Mouse (Mus musculus) neutrophil, adult 5-6 weeks (primary cell): ENCODE results near the gene Hsf5. TPM values are rescaled to one million over a fixed set of nuclear protein-coding genes. Genes with fewer than 3 reads are reported as not detected.

ENCODE experiments used
- ATAC-seq: fragments of 151-379, 151-347 bp; 2 replicates; pipeline ENCODE4 v1.8.0; 2017; ENCODE audit warnings: mild to moderate bottlenecking, moderate TSS enrichment; ENCODE audit not compliant: insufficient number of reproducible peaks, poor library complexity, low FRiP score, severe bottlenecking; ENCODE audit errors: extremely low read depth
- total RNA-seq: library from RNA; stranded (forward); fragments of 200-1000 nt; gene quantifications from 2 replicates; pipeline ENCODE4 v1.2.3, GENCODE M21; 2017

Gene Hsf5
- total RNA-seq, 1 experiment from 2014 or later, result not detected

DNA sequence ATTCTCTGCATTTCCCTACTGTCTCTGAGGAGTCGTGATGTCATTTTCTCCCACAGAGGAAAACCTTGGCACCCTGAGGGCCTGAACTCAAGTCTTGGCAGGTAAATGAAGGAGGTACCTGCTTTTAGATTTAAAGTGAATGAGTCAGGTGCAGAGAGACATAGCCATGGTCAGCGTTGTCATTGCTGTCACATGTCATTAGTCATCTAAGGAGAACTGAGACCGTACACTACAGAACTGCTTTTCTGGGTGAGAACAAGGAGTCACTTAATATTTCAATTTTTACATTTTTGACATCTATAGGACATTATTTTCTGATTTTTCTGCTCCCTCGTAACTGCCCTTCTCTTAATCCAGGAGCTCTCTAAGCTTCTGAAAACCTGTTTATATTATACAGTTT lies 61.6 kb downstream of the Hsf5 start:
- ATAC-seq, result no peak

- ATAC-seq, result no peak
These were observed 62.0 kb downstream of the Hsf5 start for GRCm38 (mm10) chr11:87678976-87679375.

DNA sequence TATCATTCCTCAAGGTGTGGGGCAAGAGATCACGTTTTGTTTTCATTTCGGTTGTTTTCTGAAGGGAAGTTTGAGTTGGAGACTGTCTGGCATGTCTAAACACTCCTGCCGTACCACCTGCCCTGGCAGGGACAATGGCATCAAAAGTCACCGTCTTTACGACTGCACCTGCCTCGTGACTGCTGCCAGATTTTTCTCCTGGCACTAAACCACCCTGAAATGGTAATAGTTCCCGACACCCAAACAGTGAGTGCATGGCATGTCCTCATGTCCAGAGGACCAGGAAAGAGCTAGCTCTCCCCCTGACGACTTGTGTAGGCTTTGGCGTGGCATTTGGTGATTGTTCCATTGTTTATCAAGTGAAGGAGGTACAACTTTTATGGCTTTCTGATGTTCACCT lies 63.8 kb downstream of the Hsf5 start:
- ATAC-seq, result no peak

- ATAC-seq, result no peak
These were observed 65.1 kb downstream of the Hsf5 start for GRCm38 (mm10) chr11:87682096-87682495.

- ATAC-seq, result no peak
These were observed 66.0 kb downstream of the Hsf5 start for GRCm38 (mm10) chr11:87682838-87683571.

DNA sequence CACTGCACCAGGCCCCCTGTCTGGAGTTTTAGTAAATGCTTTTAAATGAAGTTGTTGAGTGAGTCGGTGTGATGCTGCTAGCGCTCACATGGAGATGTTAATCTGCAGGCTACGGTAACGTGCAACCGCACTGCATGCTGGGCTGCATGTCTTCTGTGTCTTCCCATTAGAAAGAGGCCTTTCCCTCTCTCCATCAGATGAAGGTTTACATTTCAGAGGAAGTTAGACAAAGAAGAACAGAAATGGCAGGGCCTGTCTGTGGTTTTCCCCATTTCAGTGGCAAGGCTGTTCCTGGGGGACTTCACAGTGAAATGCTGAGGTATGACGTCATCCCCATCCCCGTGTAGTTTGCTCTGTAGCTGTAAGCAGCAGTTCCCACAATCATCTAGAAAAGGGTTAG lies 69.4 kb downstream of the Hsf5 start:
- ATAC-seq, result no peak

- ATAC-seq, result no peak
These were observed 70.6 kb downstream of the Hsf5 start for GRCm38 (mm10) chr11:87687246-87688225.

GRCm38 (mm10) chr11:87688478-87689203 lies 71.7 kb downstream of the Hsf5 start:
- no peak for ATAC-seq

GRCm38 (mm10) chr11:87689402-87689808 lies 72.4 kb downstream of the Hsf5 start:
- no peak for ATAC-seq

- peak; percentile 19; the same call in 1 of the 2 replicates for ATAC-seq
These were observed 73.2 kb downstream of the Hsf5 start for GRCm38 (mm10) chr11:87690054-87690740.

DNA sequence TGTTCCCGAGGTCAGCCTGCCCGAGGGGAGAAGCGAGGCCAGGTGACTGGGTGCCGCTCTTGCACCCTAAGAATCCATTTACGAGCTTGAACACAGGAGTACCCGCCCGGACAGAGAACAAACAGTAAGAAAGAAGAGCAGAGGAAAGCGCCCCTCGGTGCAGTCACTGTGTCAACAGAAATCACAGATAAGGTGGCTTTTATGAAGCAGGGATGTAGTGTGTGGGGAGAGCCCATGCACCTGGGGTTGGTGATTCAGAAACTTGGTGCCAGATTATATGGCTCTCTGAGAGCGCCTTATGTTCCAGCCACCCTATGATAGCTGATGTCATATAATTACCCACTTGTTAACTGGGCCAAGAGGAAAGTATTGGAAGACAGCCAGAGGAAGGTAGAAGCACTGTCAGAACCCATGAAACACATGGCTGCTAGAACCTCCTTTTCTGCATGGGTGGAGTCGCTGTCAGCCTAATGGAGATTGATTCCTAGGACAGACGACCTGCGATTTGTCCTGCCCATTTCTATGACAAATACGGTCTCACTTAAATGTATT lies 80.2 kb downstream of the Hsf5 start:
- no peak for ATAC-seq

GRCm38 (mm10) chr11:87698126-87698525 lies 81.2 kb downstream of the Hsf5 start:
- no peak for ATAC-seq

DNA sequence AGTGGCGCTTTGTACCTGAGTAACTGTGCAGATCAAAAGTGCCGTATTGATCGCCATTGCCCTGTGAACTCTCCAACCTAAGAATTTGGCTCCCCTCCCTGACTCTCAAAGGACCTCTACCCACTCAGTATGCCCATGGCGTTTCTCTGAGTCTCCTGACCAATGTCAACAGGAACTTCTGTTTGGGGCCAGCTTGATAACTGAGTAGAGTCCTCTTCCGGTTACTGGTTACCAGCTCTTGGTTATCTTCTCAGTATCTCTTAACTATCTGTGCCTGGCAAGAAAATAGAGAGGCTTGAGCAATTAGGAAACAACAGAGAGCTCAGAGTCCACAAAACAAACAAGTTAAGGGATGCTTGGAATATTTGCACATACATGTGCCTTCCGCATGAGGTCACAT lies 84.1 kb downstream of the Hsf5 start:
- no peak for ATAC-seq

- ATAC-seq, result no peak
These were observed 85.1 kb downstream of the Hsf5 start for GRCm38 (mm10) chr11:87701877-87702620.

GRCm38 (mm10) chr11:87703654-87704053 lies 86.7 kb downstream of the Hsf5 start:
- ATAC-seq, result no peak

DNA sequence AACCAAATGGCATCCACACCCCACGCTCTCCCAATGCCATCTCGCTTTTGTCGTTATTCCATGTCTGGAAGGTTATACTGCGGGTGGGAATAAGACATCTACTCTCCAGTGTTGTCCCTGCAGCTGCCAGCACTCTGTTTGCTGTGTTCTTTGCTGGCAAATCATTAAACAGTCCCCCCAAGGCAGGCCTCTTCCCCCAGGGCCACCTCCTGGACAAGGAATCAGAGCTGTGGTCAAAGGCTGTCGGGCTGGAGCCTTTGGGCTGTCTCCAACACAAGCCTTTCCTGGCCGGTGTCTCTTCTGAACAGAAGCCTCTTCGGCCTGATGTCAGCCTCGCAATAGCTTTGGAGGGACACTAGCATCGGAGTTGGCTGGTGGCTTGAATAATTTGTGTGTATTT lies 87.3 kb downstream of the Hsf5 start:
- no peak for ATAC-seq

DNA sequence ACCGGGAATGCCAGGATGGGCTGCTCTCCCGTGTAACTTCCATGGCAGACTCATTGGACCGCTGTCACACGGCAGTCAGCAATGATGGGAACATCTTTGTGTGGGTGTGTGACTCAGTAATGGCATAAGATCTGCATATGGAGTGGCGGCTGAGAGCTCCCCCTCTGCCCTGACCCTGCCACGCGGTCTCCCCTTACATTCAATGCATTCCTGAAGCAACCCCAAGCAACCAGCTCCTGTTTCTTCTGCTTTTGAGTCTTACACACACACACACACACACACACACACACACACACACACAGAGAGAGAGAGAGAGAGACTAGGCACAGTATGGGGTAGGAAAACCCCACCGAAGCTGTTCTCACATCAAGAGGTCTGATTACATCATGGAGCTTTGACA lies 90.6 kb downstream of the Hsf5 start:
- no peak for ATAC-seq

DNA sequence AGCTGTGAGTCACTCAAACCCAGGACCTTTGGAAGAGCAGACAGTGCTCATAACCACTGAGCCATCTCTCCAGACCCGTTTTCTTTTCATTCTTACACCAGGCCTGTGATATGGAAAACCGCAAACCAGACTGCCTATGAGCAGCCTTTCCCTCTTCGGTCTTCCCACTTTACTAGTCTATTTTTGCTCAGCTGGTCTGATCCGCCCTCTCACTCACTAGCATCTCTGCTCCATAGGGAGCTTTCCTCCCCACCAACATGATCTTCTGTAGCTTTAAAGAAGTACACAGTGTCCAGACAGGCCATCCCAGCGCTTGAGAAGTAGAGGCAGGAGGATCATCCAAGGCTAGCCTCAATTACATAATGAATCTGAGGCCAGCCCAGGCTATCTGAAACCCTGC lies 92.0 kb downstream of the Hsf5 start:
- ATAC-seq, result no peak
